Mouse (Mus musculus) right cerebral cortex, postnatal 10 days (tissue): ENCODE measurements around the gene Dapk2.

Experiments
- DNase-seq, 2 experiments: peaks; one replicate each; pipeline ENCODE4 v3.0.0; 2021; ENCODE audit warnings: low spot score in 2 of 2

Dapk2 gene

GRCm38 (mm10) chr9:66142265-66142664 is 15.8 kb upstream of the Dapk2 start:
- DNase-seq: no peak

GRCm38 (mm10) chr9:66144248-66144647 is 13.8 kb upstream of the Dapk2 start:
- DNase-seq: peak; percentile 84 to 85

GRCm38 (mm10) chr9:66146141-66146540 is 11.9 kb upstream of the Dapk2 start:
- DNase-seq: no peak

- DNase-seq: no peak
Observed at GRCm38 (mm10) chr9:66152011-66152410, 6.0 kb upstream of the Dapk2 start.

- DNase-seq: no peak
Observed at GRCm38 (mm10) chr9:66153594-66153993, 4.4 kb upstream of the Dapk2 start.

GRCm38 (mm10) chr9:66154013-66154412 is 4.0 kb upstream of the Dapk2 start:
- no peak for DNase-seq

- no peak for DNase-seq
Observed at GRCm38 (mm10) chr9:66155534-66155933, 2.5 kb upstream of the Dapk2 start.

- DNase-seq: no peak
Observed at GRCm38 (mm10) chr9:66158885-66159430, 935 bp downstream of the Dapk2 start.

GRCm38 (mm10) chr9:66160155-66160554 is 2.1 kb downstream of the Dapk2 start:
- DNase-seq: no peak

- no peak for DNase-seq
Observed at GRCm38 (mm10) chr9:66162995-66163394, 5.0 kb downstream of the Dapk2 start.

GRCm38 (mm10) chr9:66167222-66167621 is 9.2 kb downstream of the Dapk2 start:
- DNase-seq: no peak

GRCm38 (mm10) chr9:66168233-66168632 is 10.2 kb downstream of the Dapk2 start:
- no peak for DNase-seq

GRCm38 (mm10) chr9:66170506-66170905 is 12.5 kb downstream of the Dapk2 start:
- no peak for DNase-seq

- no peak for DNase-seq
Observed at GRCm38 (mm10) chr9:66171275-66171921, 13.4 kb downstream of the Dapk2 start.

- no peak for DNase-seq
Observed at GRCm38 (mm10) chr9:66173316-66173855, 15.4 kb downstream of the Dapk2 start.

GRCm38 (mm10) chr9:66174985-66175384 is 17.0 kb downstream of the Dapk2 start:
- no peak for DNase-seq

GRCm38 (mm10) chr9:66177975-66178374 is 20.0 kb downstream of the Dapk2 start:
- DNase-seq: no peak

GRCm38 (mm10) chr9:66179795-66180194 is 21.8 kb downstream of the Dapk2 start:
- DNase-seq: no peak

GRCm38 (mm10) chr9:66181126-66181825 is 23.3 kb downstream of the Dapk2 start:
- no peak for DNase-seq

GRCm38 (mm10) chr9:66181826-66182678 is 24.0 kb downstream of the Dapk2 start:
- no peak for DNase-seq

GRCm38 (mm10) chr9:66182679-66182993 is 24.6 kb downstream of the Dapk2 start:
- no peak for DNase-seq

GRCm38 (mm10) chr9:66183023-66183422 is 25.0 kb downstream of the Dapk2 start:
- no peak for DNase-seq
